Mouse (Mus musculus): ENCODE data around the gene Hspa1a.

DNA sequence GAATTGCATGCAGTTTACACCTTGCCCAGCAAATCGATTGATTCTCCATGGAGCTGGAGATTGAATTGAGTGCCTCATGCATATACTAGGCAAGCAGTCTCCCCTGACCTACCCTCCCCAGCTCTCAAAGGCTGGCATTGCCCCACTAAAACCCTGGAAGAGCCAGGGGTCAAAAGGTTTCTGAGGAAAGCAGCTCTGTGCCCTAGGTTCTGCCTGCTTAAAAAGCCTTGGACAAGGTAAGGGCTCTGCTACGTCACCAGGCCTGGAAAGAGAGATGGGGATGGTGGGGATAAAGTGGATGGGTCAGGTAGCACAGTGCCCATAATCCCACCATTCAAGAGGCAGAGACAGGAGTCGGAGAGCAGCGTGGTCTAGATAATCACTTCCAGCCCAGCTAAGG lies 17.1 kb downstream of the Hspa1a start:
- TF ChIP-seq POLR2A (IDR thresholded peaks at IDR 0.05; ENCODE audit: extremely low read depth, insufficient read depth, low read length) (no peak), CTCF (IDR thresholded peaks at IDR 0.05; ENCODE audit: extremely low read depth, insufficient read depth, low read length) (no peak)
